In genomic region chr7:63754573-63755475, GRCm38 (mm10) we compare ENCODE assay signal across 8 mouse cellular contexts.
A peak's percentile ranks its signal among the peaks of the same experiment; 100 is the strongest.
DNase-seq lines count a peak whose midpoint lies in the region; ATAC-seq and TF ChIP-seq lines count a peak whose summit lies in the region.

No protein-coding gene starts in this region.

- in situ Hi-C loops in CH12.LX (cut with MboI; ENCODE audit: low pct_ligation_motif_present, low pct_unique_long_range_greater_than_20kb, low sequenced_read_pairs) = loop anchor here (5.0 to 25.0 kb wide), 4 partner anchors 102 to 400 kb away; partner anchors contain the start of gene Trpm1

- H3K9me3 ChIP-seq in CH12.LX (replicated peaks; ENCODE audit: low read length) = peaks cover 11% of the 10 kb centered on the region
- no peaks in the 10 kb centered on the region for H3K9me3 ChIP-seq in forebrain, postnatal 0 days (ENCODE audit: low read length)
- no peaks in the 10 kb centered on the region for H3K9me3 ChIP-seq in hindbrain, embryonic 10.5 days
- H3K9me3 ChIP-seq in lung, postnatal 0 days (ENCODE audit: low read length) = no peaks in the 10 kb centered on the region

- TF ChIP-seq EP300 in CH12.LX (IDR thresholded peaks at IDR 0.05; ENCODE audit: low read length) = no peak
- peak; percentile 95 for TF ChIP-seq EP300 in lung, postnatal 0 days (IDR thresholded peaks at IDR 0.05)

- H3K4me3 ChIP-seq in CH12.LX (replicated peaks in 1 of 3; ENCODE audit: low read depth in 2 of 3, low read length in 2 of 3, poor library complexity in 1 of 3) = no peak overlapping the region
- peak overlapping the region; percentile 39 for H3K4me3 ChIP-seq in forebrain, postnatal 0 days (ENCODE audit: low read depth, low read length)
- peak overlapping the region; percentile 59 for H3K4me3 ChIP-seq in hindbrain, embryonic 10.5 days
- peak overlapping the region; percentile 31 for H3K4me3 ChIP-seq in lung, postnatal 0 days (ENCODE audit: low read depth, low read length)

- ATAC-seq in forebrain, postnatal 0 days = 0 out of 2 replicates have a peak, but pooled peaks have one; percentile 17
- peak; percentile 64 for ATAC-seq in lung, postnatal 0 days

- TF ChIP-seq POLR2A in CH12.LX (IDR thresholded peaks at IDR 0.05; ENCODE audit: low read depth, low read length) = no peak

- no peak for DNase-seq in CH12.LX (ENCODE audit: extremely low read depth)
- peak; percentile 75 for DNase-seq in adrenal gland, postnatal 14 days
- DNase-seq in forebrain, postnatal 0 days = peak; percentile 31
- peak; percentile 56 for DNase-seq in hindbrain, embryonic 10.5 days (ENCODE audit: low spot score)
- peak; percentile 24 to 49 for DNase-seq in layer of hippocampus, postnatal 25 days (ENCODE audit: extremely low spot score in 1 of 2, low spot score in 1 of 2)
- peak; percentile 66 for DNase-seq in lung, postnatal 0 days (ENCODE audit: low spot score)
- peak; percentile 74 to 77 for DNase-seq in right cerebral cortex, postnatal 10 days (ENCODE audit: low spot score in 2 of 2)
- no peak for DNase-seq in spleen, postnatal 14 days (ENCODE audit: low spot score in 2 of 2)

- no peak for TF ChIP-seq CTCF in CH12.LX (conservative IDR thresholded peaks at IDR 0.05 in 1 of 2, IDR thresholded peaks at IDR 0.05 in 1 of 2; ENCODE audit: low read depth in 2 of 2, low read length in 2 of 2)
- TF ChIP-seq CTCF in forebrain, postnatal 0 days (IDR thresholded peaks at IDR 0.05; ENCODE audit: low read depth) = no peak
- TF ChIP-seq CTCF in lung, postnatal 0 days (IDR thresholded peaks at IDR 0.05) = no peak

- peaks cover 11 to 15% of the 10 kb centered on the region in 2 experiments for H3K4me1 ChIP-seq in CH12.LX (ENCODE audit: control insufficient read depth in 1 of 2, insufficient read depth in 2 of 2)
- peaks cover 11% of the 10 kb centered on the region; the same call in 1 of the 2 replicates for H3K4me1 ChIP-seq in forebrain, postnatal 0 days (ENCODE audit: insufficient read depth)
- peaks cover 41% of the 10 kb centered on the region for H3K4me1 ChIP-seq in hindbrain, embryonic 10.5 days (replicated peaks)
- H3K4me1 ChIP-seq in lung, postnatal 0 days (ENCODE audit: insufficient read depth, low read depth, low read length) = peaks cover 5% of the 10 kb centered on the region; the same call in 1 of the 2 replicates

- H3K27me3 ChIP-seq in CH12.LX (replicated peaks) = peaks cover 3% of the 10 kb centered on the region
- peaks cover 29% of the 10 kb centered on the region for H3K27me3 ChIP-seq in forebrain, postnatal 0 days (ENCODE audit: insufficient read depth, low read length)
- peaks cover 72% of the 10 kb centered on the region for H3K27me3 ChIP-seq in hindbrain, embryonic 10.5 days (ENCODE audit: insufficient read depth, poor library complexity, severe bottlenecking)
- H3K27me3 ChIP-seq in lung, postnatal 0 days (replicated peaks; ENCODE audit: insufficient read depth, low read length) = peaks cover 45% of the 10 kb centered on the region

- no peaks in the 10 kb centered on the region for H3K36me3 ChIP-seq in CH12.LX (replicated peaks in 1 of 2; ENCODE audit: control insufficient read depth in 1 of 2, insufficient read depth in 1 of 2, low read length in 1 of 2)
- H3K36me3 ChIP-seq in forebrain, postnatal 0 days (ENCODE audit: insufficient read depth) = no peaks in the 10 kb centered on the region
- H3K36me3 ChIP-seq in hindbrain, embryonic 10.5 days = no peaks in the 10 kb centered on the region
- H3K36me3 ChIP-seq in lung, postnatal 0 days (ENCODE audit: insufficient read depth, low read length) = no peaks in the 10 kb centered on the region

- no peak overlapping the region for H3K27ac ChIP-seq in CH12.LX (ENCODE audit: insufficient read depth, low read depth)
- peak overlapping the region; percentile 40; the same call in 1 of the 2 replicates for H3K27ac ChIP-seq in forebrain, postnatal 0 days (ENCODE audit: low read depth, low read length)
- peak overlapping the region; percentile 80 for H3K27ac ChIP-seq in hindbrain, embryonic 10.5 days
- peak overlapping the region; percentile 74 for H3K27ac ChIP-seq in lung, postnatal 0 days (ENCODE audit: low read length)

- TF ChIP-seq RAD21 in CH12.LX (IDR thresholded peaks at IDR 0.05; ENCODE audit: low read depth, low read length) = no peak

- dilution Hi-C loops in CH12.LX (cut with MboI; ENCODE audit: extremely low pct_ligation_motif_present, extremely low pct_unique_long_range_greater_than_20kb, low sequenced_read_pairs) = no loop called here

- no peak overlapping the region for H3K9ac ChIP-seq in CH12.LX (ENCODE audit: insufficient read depth, low read depth)
- H3K9ac ChIP-seq in forebrain, postnatal 0 days = peak overlapping the region; percentile 37
- H3K9ac ChIP-seq in lung, postnatal 0 days (replicated peaks; ENCODE audit: low read depth) = peak overlapping the region; percentile 36; the same call in 1 of the 2 replicates

- no peaks in the 10 kb centered on the region for H3K79me2 ChIP-seq in CH12.LX (replicated peaks; ENCODE audit: control insufficient read depth, extremely low read depth, insufficient read depth, poor library complexity, severe bottlenecking)

- WGBS in forebrain, postnatal 0 days = 3% methylated on average over 43 of the region's 43 CpGs
- under 1% methylated on average over 43 of the region's 43 CpGs for WGBS in hindbrain, embryonic 10.5 days
- WGBS in lung, postnatal 0 days = 1% methylated on average over 42 of the region's 43 CpGs

- peak overlapping the region; percentile 49 for H3K4me2 ChIP-seq in CH12.LX (ENCODE audit: insufficient read depth, low read depth, poor library complexity, severe bottlenecking)
- H3K4me2 ChIP-seq in forebrain, postnatal 0 days (ENCODE audit: low read depth) = peak overlapping the region; percentile 76
- H3K4me2 ChIP-seq in lung, postnatal 0 days (replicated peaks; ENCODE audit: low read depth, low read length) = peak overlapping the region; percentile 62

TF ChIP-seq in CH12.LX, 34 proteins besides CTCF, POLR2A, EP300 and RAD21:
- TF ChIP-seq ZMIZ1 (IDR thresholded peaks at IDR 0.05; ENCODE audit: low read depth, low read length) = no peak
- no peak for TF ChIP-seq TCF12 (IDR thresholded peaks at IDR 0.05; ENCODE audit: low read depth, low read length)
- no peak for TF ChIP-seq NRF1 (IDR thresholded peaks at IDR 0.05; ENCODE audit: low read depth, low read length)
- no peak for TF ChIP-seq HCFC1 (IDR thresholded peaks at IDR 0.05; ENCODE audit: low read depth, low read length)
- TF ChIP-seq MAZ (IDR thresholded peaks at IDR 0.05; ENCODE audit: low read depth, low read length) = 0 out of 2 replicates have a peak, but pooled peaks have one; percentile 9
- TF ChIP-seq JUND (conservative IDR thresholded peaks at IDR 0.05; ENCODE audit: low read depth, low read length) = no peak

Comparison
In these comparisons a context has a peak if more than half of its experiments do, and no peak if none do; other contexts are left out.
1. DNase-seq: peak in adrenal gland, postnatal 14 days (single experiment), forebrain, postnatal 0 days (single experiment), hindbrain, embryonic 10.5 days (single experiment), layer of hippocampus, postnatal 25 days (2 of 2), lung, postnatal 0 days (single experiment) and right cerebral cortex, postnatal 10 days (2 of 2); none in CH12.LX (single experiment) and spleen, postnatal 14 days (0 of 2).
2. H3K4me3 ChIP-seq: peak in forebrain, postnatal 0 days (single experiment), hindbrain, embryonic 10.5 days (single experiment) and lung, postnatal 0 days (single experiment); none in CH12.LX (0 of 3).
3. Peak in every context shown above with its lines, with median percentiles within 50 percentile points of each other: H3K4me2 ChIP-seq.